Mouse (Mus musculus): Measurements from ENCODE around the gene Entpd5.

GRCm38 (mm10) chr12:84442526-84442925 is 33.7 kb upstream of the Entpd5 start:
- TF ChIP-seq POLR2A (IDR thresholded peaks at IDR 0.05; ENCODE audit: control insufficient read depth, low read depth, low read length) (no peak), CTCF (IDR thresholded peaks at IDR 0.05; ENCODE audit: control insufficient read depth, insufficient read depth, insufficient replicate concordance, low read depth, low read length) (no peak)

All from testis, adult 2 months (tissue).